Mouse (Mus musculus): Measurements from ENCODE around the gene Odaph. TPM values are rescaled to one million over a fixed set of nuclear protein-coding genes. Genes with fewer than 3 reads are reported as not detected.
"Not testable (repeated sequence)": the region's sequence is repeated elsewhere in the genome, so short reads cannot be mapped to it uniquely, and the experiment has no call there.

The Odaph gene
- not detected for total RNA-seq (2021)
- long read RNA-seq, experiment 1: 0 reads
- long read RNA-seq, experiment 2: 0 reads

- no peak for DNase-seq
Observed at GRCm38 (mm10) chr5:91987236-91987635, at the start of gene Odaph. Odaph (plus strand) TSS chr5:91987475.

GRCm38 (mm10) chr5:91945609-91946008 lies 41.7 kb upstream of the Odaph start:
- DNase-seq: not testable (repeated sequence)

GRCm38 (mm10) chr5:91947008-91947407 lies 40.3 kb upstream of the Odaph start:
- no peak for DNase-seq

GRCm38 (mm10) chr5:91949441-91949840 lies 37.8 kb upstream of the Odaph start:
- DNase-seq: no peak

- peak in 1 of 2 experiments; percentile 26 for DNase-seq
Observed at GRCm38 (mm10) chr5:91951404-91951803, 35.9 kb upstream of the Odaph start.

- no peak for DNase-seq
Observed at GRCm38 (mm10) chr5:91956991-91957760, 30.1 kb upstream of the Odaph start.

GRCm38 (mm10) chr5:91959096-91959495 lies 28.2 kb upstream of the Odaph start:
- no peak for DNase-seq

GRCm38 (mm10) chr5:91959986-91960385 lies 27.3 kb upstream of the Odaph start:
- no peak for DNase-seq

GRCm38 (mm10) chr5:91960606-91961254 lies 26.5 kb upstream of the Odaph start:
- peak; percentile 20 to 38 for DNase-seq

GRCm38 (mm10) chr5:91961370-91961769 lies 25.9 kb upstream of the Odaph start:
- peak in 1 of 2 experiments; percentile 34 for DNase-seq

GRCm38 (mm10) chr5:91962259-91962638 lies 25.0 kb upstream of the Odaph start:
- DNase-seq: peak in 1 of 2 experiments; percentile 84

GRCm38 (mm10) chr5:91962639-91963440 lies 24.4 kb upstream of the Odaph start, which contains the start of gene Rchy1:
Rchy1 (minus strand) TSS chr5:91963068.
- peak; percentile 98 for DNase-seq

- peak in 1 of 2 experiments; percentile 18 for DNase-seq
Observed at GRCm38 (mm10) chr5:91972046-91972445, 15.2 kb upstream of the Odaph start.

GRCm38 (mm10) chr5:91974002-91974401 lies 13.3 kb upstream of the Odaph start:
- DNase-seq: no peak

- no peak for DNase-seq
Observed at GRCm38 (mm10) chr5:91975758-91976157, 11.5 kb upstream of the Odaph start.

- DNase-seq: no peak
Observed at GRCm38 (mm10) chr5:91976566-91977396, 10.5 kb upstream of the Odaph start.

- DNase-seq: no peak
Observed at GRCm38 (mm10) chr5:91977397-91977770, 9.9 kb upstream of the Odaph start.

GRCm38 (mm10) chr5:91981176-91981840 lies 6.0 kb upstream of the Odaph start:
- DNase-seq: no peak

GRCm38 (mm10) chr5:91983490-91983889 lies 3.8 kb upstream of the Odaph start:
- no peak for DNase-seq

GRCm38 (mm10) chr5:91985721-91986120 lies 1.6 kb upstream of the Odaph start:
- no peak for DNase-seq

- no peak for DNase-seq
Observed at GRCm38 (mm10) chr5:91987799-91988198, 524 bp downstream of the Odaph start.

All from heart, adult 18-20 months (tissue).